Mouse (Mus musculus) limb, embryonic 15.5 days (tissue): ENCODE measurements at regions not wholly inside any gene's neighbourhood (a gene's known extent, or its start where the extent isn't known, plus 50 kb on each side); places are given as distances from the start of the nearest gene placed in this dataset.

Source experiments
- ATAC-seq: fragments of 200-750 bp; cut with Nextera tagmentation; 2 replicates; pipeline ENCODE4 v1.8.0; 2017; ENCODE audit warnings: low read depth, moderate TSS enrichment; ENCODE audit not compliant: insufficient number of reproducible peaks, low FRiP score, low TSS enrichment
- H3K27ac ChIP-seq: fragments of 300-500 bp; sonication (generic); 2 replicates; pipeline ENCODE4 v1.5.1; 2015; ENCODE audit warnings: moderate library complexity, mild to moderate bottlenecking, inconsistent platforms
- H3K27me3 ChIP-seq: fragments of 300-500 bp; sonication (generic); 2 replicates; pipeline ENCODE4 v1.6.1; 2015; ENCODE audit warnings: inconsistent platforms
- H3K36me3 ChIP-seq: fragments of 300-500 bp; sonication (generic); 2 replicates; pipeline ENCODE4 v1.6.1; 2015; ENCODE audit warnings: inconsistent platforms
- H3K4me1 ChIP-seq: fragments of 300-500 bp; sonication (generic); 2 replicates; pipeline ENCODE4 v1.6.1; 2015; ENCODE audit warnings: inconsistent platforms
- H3K4me2 ChIP-seq: fragments of 300-500 bp; sonication (generic); 2 replicates; pipeline ENCODE4 v1.6.1; 2015; ENCODE audit warnings: mild to moderate bottlenecking, inconsistent platforms
- H3K4me3 ChIP-seq: fragments of 300-500 bp; sonication (generic); 2 replicates; pipeline ENCODE4 v1.5.1; 2015; ENCODE audit warnings: mild to moderate bottlenecking, inconsistent platforms
- H3K9ac ChIP-seq: fragments of 300-500 bp; sonication (generic); 2 replicates; pipeline ENCODE4 v1.6.1; 2015; ENCODE audit warnings: inconsistent platforms
- H3K9me3 ChIP-seq: fragments of 300-500 bp; sonication (generic); 2 replicates; pipeline ENCODE4 v1.6.1; 2016; ENCODE audit warnings: inconsistent platforms
- WGBS: fragments of 180-500 bp; shearing (Covaris S2); methylation state at CpG from one replicate; pipeline ENCODE4 v1.1.7; 2015; 5-methylcytosine and 5-hydroxymethylcytosine counted together

- no peak overlapping the region for H3K4me2 ChIP-seq
- H3K36me3 ChIP-seq = no peaks in the 10 kb centered on the region
- 54% methylated on average over 5 of the region's 5 CpGs for WGBS
- no peaks in the 10 kb centered on the region for H3K9me3 ChIP-seq
- no peak overlapping the region for H3K4me3 ChIP-seq
- ATAC-seq = no peak
- no peak overlapping the region for H3K9ac ChIP-seq
- H3K27me3 ChIP-seq = no peaks in the 10 kb centered on the region; the same call in 1 of the 2 replicates
- H3K4me1 ChIP-seq = peaks cover 13% of the 10 kb centered on the region
- H3K27ac ChIP-seq = no peak overlapping the region
Observed at GRCm38 (mm10) chr12:107700317-107700716, 211.9 kb downstream of the 3110018I06Rik start.

GRCm38 (mm10) chr12:107700868-107701597 lies 212.6 kb downstream of the 3110018I06Rik start:
- Histone ChIP-seq H3K36me3 (no peaks in the 10 kb centered on the region), H3K27me3 (no peaks in the 10 kb centered on the region; the same call in 1 of the 2 replicates), H3K4me1 (peaks cover 7% of the 10 kb centered on the region), H3K9me3 (no peaks in the 10 kb centered on the region), H3K27ac (no peak overlapping the region), H3K9ac (no peak overlapping the region), H3K4me3 (no peak overlapping the region), H3K4me2 (no peak overlapping the region)
- whole genome bisulfite sequencing = 66% methylated on average over 19 of the region's 19 CpGs
- ATAC-seq = no peak

- Histone ChIP-seq H3K4me3 (no peak overlapping the region), H3K4me2 (no peak overlapping the region), H3K27me3 (no peaks in the 10 kb centered on the region; the same call in 1 of the 2 replicates), H3K4me1 (peaks cover 24% of the 10 kb centered on the region), H3K9ac (no peak overlapping the region), H3K27ac (no peak overlapping the region), H3K36me3 (no peaks in the 10 kb centered on the region), H3K9me3 (no peaks in the 10 kb centered on the region)
- 53% methylated on average over 6 of the region's 6 CpGs for WGBS
- no peak for ATAC-seq
Observed at GRCm38 (mm10) chr12:107708812-107709211, 220.4 kb downstream of the 3110018I06Rik start.

- ATAC-seq = no peak
- WGBS = 63% methylated on average over 7 of the region's 7 CpGs
Observed at GRCm38 (mm10) chr12:107711017-107711416, 222.6 kb downstream of the 3110018I06Rik start.

GRCm38 (mm10) chr12:107711675-107712074 lies 223.2 kb downstream of the 3110018I06Rik start:
- no peak overlapping the region for H3K27ac ChIP-seq
- H3K36me3 ChIP-seq = no peaks in the 10 kb centered on the region
- ATAC-seq = no peak
- H3K4me3 ChIP-seq = no peak overlapping the region
- no peaks in the 10 kb centered on the region; the same call in 1 of the 2 replicates for H3K27me3 ChIP-seq
- WGBS = 49% methylated on average over 3 of the region's 3 CpGs
- no peak overlapping the region for H3K4me2 ChIP-seq
- H3K4me1 ChIP-seq = peaks cover 31% of the 10 kb centered on the region
- no peak overlapping the region for H3K9ac ChIP-seq
- H3K9me3 ChIP-seq = no peaks in the 10 kb centered on the region

More at GRCm38 (mm10) chr12:107711017-107711416, 222.6 kb downstream of the 3110018I06Rik start:
- Histone ChIP-seq H3K4me3 (no peak overlapping the region), H3K27ac (no peak overlapping the region), H3K4me2 (no peak overlapping the region), H3K4me1 (peaks cover 29% of the 10 kb centered on the region), H3K36me3 (no peaks in the 10 kb centered on the region), H3K9me3 (no peaks in the 10 kb centered on the region), H3K27me3 (no peaks in the 10 kb centered on the region; the same call in 1 of the 2 replicates), H3K9ac (no peak overlapping the region)

GRCm38 (mm10) chr12:107713191-107713590 lies 224.8 kb downstream of the 3110018I06Rik start:
- no peak for ATAC-seq
- WGBS = 45% methylated on average over 14 of the region's 14 CpGs
- Histone ChIP-seq H3K9ac (no peak overlapping the region), H3K4me1 (peaks cover 36% of the 10 kb centered on the region), H3K4me2 (no peak overlapping the region), H3K27ac (no peak overlapping the region), H3K9me3 (no peaks in the 10 kb centered on the region), H3K27me3 (no peaks in the 10 kb centered on the region; the same call in 1 of the 2 replicates), H3K36me3 (no peaks in the 10 kb centered on the region), H3K4me3 (no peak overlapping the region)

- ATAC-seq = no peak
- 87% methylated on average over 2 of the region's 2 CpGs for WGBS
- Histone ChIP-seq H3K4me3 (no peak overlapping the region), H3K9me3 (no peaks in the 10 kb centered on the region), H3K27me3 (no peaks in the 10 kb centered on the region; the same call in 1 of the 2 replicates), H3K9ac (no peak overlapping the region), H3K27ac (no peak overlapping the region), H3K36me3 (no peaks in the 10 kb centered on the region), H3K4me1 (peaks cover 33% of the 10 kb centered on the region), H3K4me2 (no peak overlapping the region)
Observed at GRCm38 (mm10) chr12:107714846-107715245, 226.4 kb downstream of the 3110018I06Rik start.

- ATAC-seq = no peak
Observed at GRCm38 (mm10) chr12:107715871-107716270, 227.4 kb downstream of the 3110018I06Rik start.

GRCm38 (mm10) chr12:107720941-107721340 lies 232.5 kb downstream of the 3110018I06Rik start:
- H3K4me2 ChIP-seq = no peak overlapping the region
- no peak overlapping the region for H3K27ac ChIP-seq
- no peaks in the 10 kb centered on the region for H3K9me3 ChIP-seq
- WGBS = 80% methylated on average over 6 of the region's 6 CpGs
- H3K36me3 ChIP-seq = no peaks in the 10 kb centered on the region
- ATAC-seq = no peak
- H3K4me1 ChIP-seq = peaks cover 29% of the 10 kb centered on the region
- H3K27me3 ChIP-seq = no peaks in the 10 kb centered on the region
- H3K4me3 ChIP-seq = no peak overlapping the region
- no peak overlapping the region for H3K9ac ChIP-seq

More at GRCm38 (mm10) chr12:107715871-107716270, 227.4 kb downstream of the 3110018I06Rik start:
- Histone ChIP-seq H3K9ac (no peak overlapping the region), H3K4me3 (no peak overlapping the region), H3K27me3 (no peaks in the 10 kb centered on the region; the same call in 1 of the 2 replicates), H3K4me2 (no peak overlapping the region), H3K4me1 (peaks cover 32% of the 10 kb centered on the region), H3K9me3 (no peaks in the 10 kb centered on the region), H3K27ac (no peak overlapping the region), H3K36me3 (no peaks in the 10 kb centered on the region)
- WGBS = 25% methylated on average over 6 of the region's 6 CpGs

- H3K4me2 ChIP-seq = no peak overlapping the region
- H3K27me3 ChIP-seq = no peaks in the 10 kb centered on the region
- no peak overlapping the region for H3K9ac ChIP-seq
- no peak for ATAC-seq
- 35% methylated on average over 9 of the region's 9 CpGs for WGBS
- no peak overlapping the region for H3K27ac ChIP-seq
- H3K4me1 ChIP-seq = peaks cover 22% of the 10 kb centered on the region
- H3K4me3 ChIP-seq = no peak overlapping the region
- no peaks in the 10 kb centered on the region for H3K36me3 ChIP-seq
- H3K9me3 ChIP-seq = no peaks in the 10 kb centered on the region
Observed at GRCm38 (mm10) chr12:107723062-107723859, 234.8 kb downstream of the 3110018I06Rik start.

GRCm38 (mm10) chr12:107723860-107724320 lies 235.5 kb downstream of the 3110018I06Rik start:
- 42% methylated on average over 14 of the region's 14 CpGs for WGBS
- peaks cover 23% of the 10 kb centered on the region for H3K4me1 ChIP-seq
- H3K9ac ChIP-seq = no peak overlapping the region
- H3K27ac ChIP-seq = no peak overlapping the region
- H3K36me3 ChIP-seq = no peaks in the 10 kb centered on the region
- ATAC-seq = no peak
- H3K9me3 ChIP-seq = no peaks in the 10 kb centered on the region
- no peak overlapping the region for H3K4me3 ChIP-seq
- no peak overlapping the region for H3K4me2 ChIP-seq
- H3K27me3 ChIP-seq = no peaks in the 10 kb centered on the region

GRCm38 (mm10) chr12:107724467-107724866 lies 236.0 kb downstream of the 3110018I06Rik start:
- 60% methylated on average over 8 of the region's 8 CpGs for WGBS
- no peaks in the 10 kb centered on the region for H3K9me3 ChIP-seq
- ATAC-seq = no peak
- H3K9ac ChIP-seq = no peak overlapping the region
- H3K27ac ChIP-seq = no peak overlapping the region
- no peak overlapping the region for H3K4me2 ChIP-seq
- H3K27me3 ChIP-seq = no peaks in the 10 kb centered on the region
- H3K4me3 ChIP-seq = no peak overlapping the region
- H3K36me3 ChIP-seq = no peaks in the 10 kb centered on the region
- H3K4me1 ChIP-seq = peaks cover 23% of the 10 kb centered on the region
